Mouse (Mus musculus) T-cell, adult 2 months (primary cell): ENCODE measurements around the gene Tas1r1.

Experiments used
- DNase-seq: peaks from one replicate; pipeline ENCODE4 v3.0.0; 2022; ENCODE audit warnings: low spot score

Tas1r1 gene

GRCm38 (mm10) chr4:152010091-152010706 lies 28.2 kb downstream of the Tas1r1 start:
- no peak for DNase-seq

- DNase-seq, result peak; percentile 59
Observed at GRCm38 (mm10) chr4:152009076-152010051, 29.0 kb downstream of the Tas1r1 start.

GRCm38 (mm10) chr4:152008622-152009075 lies 29.7 kb downstream of the Tas1r1 start, which contains the start of gene Klhl21:
Gene Klhl21, plus strand, starts transcription at chr4:152008803.
- DNase-seq, result peak; percentile 92

GRCm38 (mm10) chr4:152008148-152008500 lies 30.2 kb downstream of the Tas1r1 start:
- DNase-seq, result no peak

GRCm38 (mm10) chr4:152007481-152008147 lies 30.8 kb downstream of the Tas1r1 start:
- no peak for DNase-seq

GRCm38 (mm10) chr4:152006812-152007211 lies 31.6 kb downstream of the Tas1r1 start:
- DNase-seq, result no peak

GRCm38 (mm10) chr4:152006137-152006536 lies 32.2 kb downstream of the Tas1r1 start:
- DNase-seq, result no peak

- no peak for DNase-seq
Observed at GRCm38 (mm10) chr4:152002063-152002462, 36.3 kb downstream of the Tas1r1 start.

- no peak for DNase-seq
Observed at GRCm38 (mm10) chr4:152001335-152001734, 37.0 kb downstream of the Tas1r1 start.

- DNase-seq, result no peak
Observed at GRCm38 (mm10) chr4:152000906-152001305, 37.5 kb downstream of the Tas1r1 start.

GRCm38 (mm10) chr4:151999481-151999880 lies 38.9 kb downstream of the Tas1r1 start:
- no peak for DNase-seq

- no peak for DNase-seq
Observed at GRCm38 (mm10) chr4:151997701-151998100, 40.7 kb downstream of the Tas1r1 start.

GRCm38 (mm10) chr4:151996951-151997222 lies 41.5 kb downstream of the Tas1r1 start:
- no peak for DNase-seq

- peak; percentile 98 for DNase-seq
Observed at GRCm38 (mm10) chr4:151996173-151996950, 42.0 kb downstream of the Tas1r1 start, which contains the start of gene Phf13. Gene Phf13, minus strand, starts transcription at chr4:151996258.

GRCm38 (mm10) chr4:151995371-151996172 lies 42.8 kb downstream of the Tas1r1 start:
- DNase-seq, result no peak

GRCm38 (mm10) chr4:151994228-151995171 lies 43.9 kb downstream of the Tas1r1 start:
- no peak for DNase-seq

- no peak for DNase-seq
Observed at GRCm38 (mm10) chr4:151993035-151993434, 45.3 kb downstream of the Tas1r1 start.

- DNase-seq, result no peak
Observed at GRCm38 (mm10) chr4:151992091-151992490, 46.3 kb downstream of the Tas1r1 start.

GRCm38 (mm10) chr4:151989110-151989488 lies 49.3 kb downstream of the Tas1r1 start:
- DNase-seq, result no peak
